Mouse (Mus musculus): ENCODE measurements around the gene Eif4a3. TPM values are rescaled to one million over a fixed set of nuclear protein-coding genes. Genes with fewer than 3 reads are reported as not detected.
"Not testable (repeated sequence)": the region's sequence is repeated elsewhere in the genome, so short reads cannot be mapped to it uniquely, and the experiment has no call there.

Eif4a3 gene
- polyA plus RNA-seq, 1 experiment from 2014 or later = 242 TPM

GRCm38 (mm10) chr11:119258572-119259322, 41.1 kb downstream of the Eif4a3 start:
- Histone ChIP-seq H3K9me3 (no peaks in the 10 kb centered on the region), H3K4me1 (replicated peaks) (no peaks in the 10 kb centered on the region), H3K4me3 (peak overlapping the region; percentile 29), H3K9ac (no peak overlapping the region), H3K36me3 (peaks cover 8% of the 10 kb centered on the region), H3K4me2 (peak overlapping the region; percentile 47), H3K27ac (replicated peaks) (peak overlapping the region; percentile 21), H3K27me3 (no peaks in the 10 kb centered on the region)
- WGBS = 71% methylated on average over 23 of the region's 23 CpGs
- peak; percentile 54; the same call in 1 of the 2 replicates for ATAC-seq (ENCODE audit: low FRiP score, low read depth)

- peak overlapping the region; percentile 47 for H3K4me2 ChIP-seq
- H3K36me3 ChIP-seq = peaks cover 6% of the 10 kb centered on the region
- 67% methylated on average over 9 of the region's 9 CpGs for whole genome bisulfite sequencing
- H3K27ac ChIP-seq (replicated peaks) = peak overlapping the region; percentile 21
- H3K4me1 ChIP-seq (replicated peaks) = peaks cover 5% of the 10 kb centered on the region
- no peak for ATAC-seq (ENCODE audit: low FRiP score, low read depth)
- H3K27me3 ChIP-seq = no peaks in the 10 kb centered on the region
- H3K4me3 ChIP-seq = peak overlapping the region; percentile 29
- no peaks in the 10 kb centered on the region for H3K9me3 ChIP-seq
- no peak overlapping the region for H3K9ac ChIP-seq
These were observed 41.7 kb downstream of the Eif4a3 start for GRCm38 (mm10) chr11:119258216-119258571.

GRCm38 (mm10) chr11:119256557-119256956, 43.3 kb downstream of the Eif4a3 start:
- H3K36me3 ChIP-seq; H3K27me3 ChIP-seq; ATAC-seq (ENCODE audit: low FRiP score, low read depth); H3K9ac ChIP-seq; H3K4me3 ChIP-seq; H3K27ac ChIP-seq (replicated peaks); H3K9me3 ChIP-seq; H3K4me2 ChIP-seq: not testable (repeated sequence)
- WGBS = 82% methylated on average over 5 of the region's 5 CpGs
- peaks cover 20% of the 10 kb centered on the region for H3K4me1 ChIP-seq (replicated peaks)

- peak; percentile 80; the same call in 1 of the 2 replicates for ATAC-seq (ENCODE audit: low FRiP score, low read depth)
- 3% methylated on average over 22 of the region's 22 CpGs for WGBS
- Histone ChIP-seq H3K9me3 (no peaks in the 10 kb centered on the region), H3K4me2 (peak overlapping the region; percentile 54), H3K4me3 (peak overlapping the region; percentile 30), H3K36me3 (no peaks in the 10 kb centered on the region), H3K9ac (peak overlapping the region; percentile 17; the same call in 1 of the 2 replicates), H3K27ac (replicated peaks) (peak overlapping the region; percentile 58), H3K27me3 (no peaks in the 10 kb centered on the region), H3K4me1 (replicated peaks) (peaks cover 23% of the 10 kb centered on the region)
These were observed 46.9 kb downstream of the Eif4a3 start for GRCm38 (mm10) chr11:119252854-119253541.

- Histone ChIP-seq H3K27me3 (no peaks in the 10 kb centered on the region), H3K4me2 (no peak overlapping the region), H3K9me3 (no peaks in the 10 kb centered on the region), H3K9ac (no peak overlapping the region), H3K27ac (replicated peaks) (no peak overlapping the region), H3K4me3 (no peak overlapping the region), H3K36me3 (no peaks in the 10 kb centered on the region), H3K4me1 (replicated peaks) (peaks cover 23% of the 10 kb centered on the region)
- WGBS = 65% methylated on average over 17 of the region's 17 CpGs
- no peak for ATAC-seq (ENCODE audit: low FRiP score, low read depth)
These were observed 48.9 kb downstream of the Eif4a3 start for GRCm38 (mm10) chr11:119250998-119251397.

GRCm38 (mm10) chr11:119249011-119249410, 50.9 kb downstream of the Eif4a3 start:
- Histone ChIP-seq H3K4me2 (no peak overlapping the region), H3K4me1 (replicated peaks) (peaks cover 23% of the 10 kb centered on the region), H3K36me3 (0 out of 2 replicates have a peak, but pooled peaks cover under 1% of the 10 kb centered on the region), H3K9ac (no peak overlapping the region), H3K4me3 (no peak overlapping the region), H3K9me3 (no peaks in the 10 kb centered on the region), H3K27ac (replicated peaks) (no peak overlapping the region), H3K27me3 (no peaks in the 10 kb centered on the region)
- ATAC-seq (ENCODE audit: low FRiP score, low read depth) = 0 out of 2 replicates have a peak, but pooled peaks have one; percentile 45
- 34% methylated on average over 6 of the region's 6 CpGs for WGBS

GRCm38 (mm10) chr11:119245543-119245942, 54.3 kb downstream of the Eif4a3 start:
- H3K9me3 ChIP-seq; H3K4me3 ChIP-seq; ATAC-seq (ENCODE audit: low FRiP score, low read depth); H3K4me2 ChIP-seq; H3K27ac ChIP-seq (replicated peaks); H3K27me3 ChIP-seq; H3K4me1 ChIP-seq (replicated peaks); H3K9ac ChIP-seq; H3K36me3 ChIP-seq: not testable (repeated sequence)
- 95% methylated on average over 6 of the region's 6 CpGs for WGBS

- H3K9ac ChIP-seq = no peak overlapping the region
- no peak overlapping the region for H3K4me2 ChIP-seq
- ATAC-seq (ENCODE audit: low FRiP score, low read depth) = no peak
- 81% methylated on average over 12 of the region's 12 CpGs for WGBS
- H3K36me3 ChIP-seq = peaks cover 7% of the 10 kb centered on the region; the same call in 1 of the 2 replicates
- H3K4me3 ChIP-seq = no peak overlapping the region
- H3K4me1 ChIP-seq (replicated peaks) = peaks cover 10% of the 10 kb centered on the region
- no peak overlapping the region for H3K27ac ChIP-seq (replicated peaks)
- H3K9me3 ChIP-seq = no peaks in the 10 kb centered on the region
- no peaks in the 10 kb centered on the region for H3K27me3 ChIP-seq
These were observed 60.4 kb downstream of the Eif4a3 start for GRCm38 (mm10) chr11:119239480-119239879.

Other genes starting within 250 kb of the Eif4a3 start
- gene Cbx4, start 213.9 kb downstream of the Eif4a3 start, polyA plus RNA-seq (2015; fragmentation: Nextera tagmentation; extraction: Ambion mirVana) = 21.9 and 23.2 TPM in 2 replicates
- 56.1 and 57.1 TPM in 2 replicates for gene Tbc1d16, start 71.6 kb downstream of the Eif4a3 start, polyA plus RNA-seq (2015; fragmentation: Nextera tagmentation; extraction: Ambion mirVana)
- 14.6 and 15.4 TPM in 2 replicates for gene Ccdc40, start 71.5 kb downstream of the Eif4a3 start, polyA plus RNA-seq (2015; fragmentation: Nextera tagmentation; extraction: Ambion mirVana)
- 95.1 and 105 TPM in 2 replicates for gene Gaa, start 32.2 kb downstream of the Eif4a3 start, polyA plus RNA-seq (2015; fragmentation: Nextera tagmentation; extraction: Ambion mirVana)
- 0.36 and 0.58 TPM in 2 replicates for gene Card14, start 7.7 kb upstream of the Eif4a3 start, polyA plus RNA-seq (2015; fragmentation: Nextera tagmentation; extraction: Ambion mirVana)
- gene Sgsh, start 55.4 kb upstream of the Eif4a3 start, polyA plus RNA-seq (2015; fragmentation: Nextera tagmentation; extraction: Ambion mirVana) = 4.4 and 5.3 TPM in 2 replicates
- gene Slc26a11, start 55.5 kb upstream of the Eif4a3 start, polyA plus RNA-seq (2015; fragmentation: Nextera tagmentation; extraction: Ambion mirVana) = 5.9 and 7.6 TPM in 2 replicates
- 0.99 and 1.5 TPM in 2 replicates for gene Rnf213, start 93.0 kb upstream of the Eif4a3 start, polyA plus RNA-seq (2015; fragmentation: Nextera tagmentation; extraction: Ambion mirVana)
- 17.2 and 17.6 TPM in 2 replicates for gene Endov, start 191.3 kb upstream of the Eif4a3 start, polyA plus RNA-seq (2015; fragmentation: Nextera tagmentation; extraction: Ambion mirVana)
- 16.2 and 20.7 TPM in 2 replicates for gene Nptx1, start 247.7 kb upstream of the Eif4a3 start, polyA plus RNA-seq (2015; fragmentation: Nextera tagmentation; extraction: Ambion mirVana)